Mouse (Mus musculus) forebrain, embryonic 12.5 days (tissue): ENCODE data around the gene Myo18a. TPM values are rescaled to one million over a fixed set of nuclear protein-coding genes. Genes with fewer than 3 reads are reported as not detected.

Experiments used
- ATAC-seq: fragments of 200-750 bp; cut with Nextera tagmentation; 2 replicates; pipeline ENCODE4 v1.8.0; 2017; ENCODE audit warnings: moderate TSS enrichment; ENCODE audit not compliant: low FRiP score
- H3K27ac ChIP-seq: fragments of 300-500 bp; sonication (generic); 2 replicates; pipeline ENCODE4 v1.5.1; 2016; ENCODE audit warnings: mild to moderate bottlenecking
- H3K27me3 ChIP-seq: fragments of 300-500 bp; sonication (generic); 2 replicates; pipeline ENCODE4 v1.6.1; 2016; ENCODE audit warnings: mild to moderate bottlenecking
- H3K36me3 ChIP-seq: fragments of 300-500 bp; sonication (generic); replicated peaks from 2 replicates; pipeline ENCODE4 v1.6.1; 2016; ENCODE audit warnings: mild to moderate bottlenecking
- H3K4me1 ChIP-seq: fragments of 300-500 bp; sonication (generic); 2 replicates; pipeline ENCODE4 v1.6.1; 2016
- H3K4me2 ChIP-seq: fragments of 300-500 bp; sonication (generic); 2 replicates; pipeline ENCODE4 v1.6.1; 2016; ENCODE audit warnings: mild to moderate bottlenecking, moderate library complexity
- H3K4me3 ChIP-seq: fragments of 300-500 bp; sonication (generic); replicated peaks from 2 replicates; pipeline ENCODE4 v1.5.1; 2016; ENCODE audit warnings: mild to moderate bottlenecking
- H3K9ac ChIP-seq: fragments of 300-500 bp; sonication (generic); 2 replicates; pipeline ENCODE4 v1.6.1; 2016; ENCODE audit warnings: mild to moderate bottlenecking
- H3K9me3 ChIP-seq: fragments of 300-500 bp; sonication (generic); 2 replicates; pipeline ENCODE4 v1.6.1; 2016
- WGBS: fragments of 180-500 bp; shearing (Covaris S2); methylation state at CpG from one replicate; pipeline ENCODE4 v1.1.7; 2016; 5-methylcytosine and 5-hydroxymethylcytosine counted together
- polyA plus RNA-seq: library from polyadenylated mRNA; unstranded; fragments of >200 nt; fragmentation: Nextera tagmentation; extraction: Ambion mirVana; gene quantifications from 2 replicates; pipeline ENCODE4 v1.2.1, GENCODE M21; 2016

Myo18a gene
- polyA plus RNA-seq, 1 experiment from 2014 or later, result 49.4 TPM

DNA sequence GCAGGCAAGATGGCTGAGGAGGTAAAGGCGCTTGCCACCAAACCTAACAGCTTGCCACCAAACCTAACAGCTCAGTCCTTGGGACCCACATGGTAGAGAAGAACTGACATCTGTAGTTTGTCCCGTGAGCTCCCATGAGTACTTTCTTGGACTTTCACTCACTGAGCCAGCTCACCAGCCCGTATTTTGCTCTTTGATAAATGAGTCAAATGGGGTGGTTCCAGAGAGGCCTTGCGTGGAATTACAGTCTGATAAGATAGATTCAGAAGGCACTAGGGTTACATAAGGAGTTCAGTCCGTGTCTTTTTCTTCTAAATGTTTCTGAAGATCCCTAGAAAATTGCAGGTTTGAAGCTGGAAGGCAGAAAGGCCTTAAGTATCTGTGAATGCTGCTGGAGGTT lies 10.5 kb upstream of the Myo18a start:
- WGBS, result 81% methylated on average over 5 of the region's 5 CpGs
- Histone ChIP-seq H3K27ac (no peak overlapping the region), H3K4me1 (no peaks in the 10 kb centered on the region), H3K27me3 (0 out of 2 replicates have a peak, but pooled peaks cover 3% of the 10 kb centered on the region), H3K9ac (no peak overlapping the region), H3K9me3 (no peaks in the 10 kb centered on the region), H3K36me3 (no peaks in the 10 kb centered on the region), H3K4me3 (no peak overlapping the region), H3K4me2 (no peak overlapping the region)
- ATAC-seq, result no peak

DNA sequence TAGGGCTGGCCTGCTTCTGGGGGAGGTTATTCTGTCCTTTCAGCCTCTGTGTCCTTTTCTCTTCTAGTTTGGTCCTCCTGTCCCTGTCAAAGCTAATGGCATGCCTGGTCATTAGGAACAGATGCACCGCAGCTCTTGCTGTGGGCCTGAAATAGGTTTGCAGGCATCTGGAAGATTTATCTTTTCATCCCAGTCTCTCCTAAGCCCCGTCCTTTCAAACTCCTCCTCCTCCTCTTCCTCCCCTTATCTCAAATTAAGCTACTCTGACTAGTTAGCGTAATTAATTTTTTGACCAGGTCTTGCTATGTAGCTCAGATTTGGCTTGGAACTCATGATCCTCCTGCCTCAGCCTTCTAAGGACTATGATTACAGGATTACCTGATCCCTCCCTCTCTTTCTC lies 9.6 kb upstream of the Myo18a start:
- peaks cover 4% of the 10 kb centered on the region; the same call in 1 of the 2 replicates for H3K4me1 ChIP-seq
- no peak overlapping the region for H3K27ac ChIP-seq
- no peaks in the 10 kb centered on the region for H3K36me3 ChIP-seq
- 83% methylated on average over 3 of the region's 3 CpGs for WGBS
- no peak overlapping the region for H3K4me2 ChIP-seq
- no peaks in the 10 kb centered on the region for H3K9me3 ChIP-seq
- ATAC-seq, result no peak
- no peak overlapping the region for H3K4me3 ChIP-seq
- no peak overlapping the region for H3K9ac ChIP-seq
- peaks cover 7% of the 10 kb centered on the region; the same call in 1 of the 2 replicates for H3K27me3 ChIP-seq

DNA sequence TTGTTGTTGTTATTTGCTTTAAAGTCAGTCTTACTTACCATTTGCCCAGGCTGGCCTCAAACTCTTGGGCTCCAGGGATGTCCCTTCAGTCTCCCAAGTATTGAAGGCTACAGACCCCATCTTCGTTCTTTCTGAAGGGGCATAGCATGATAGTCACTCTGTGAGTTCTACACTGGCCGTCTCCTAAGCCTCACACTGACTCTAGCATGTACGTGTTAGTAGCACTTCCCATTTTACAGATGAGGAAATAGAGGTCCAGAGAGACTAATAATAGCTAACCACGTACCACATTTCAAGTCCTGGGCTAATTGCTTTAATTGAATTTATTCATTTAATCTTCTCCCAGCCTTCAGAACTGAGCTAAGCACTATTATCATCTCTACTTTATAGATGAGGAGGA lies 3.0 kb upstream of the Myo18a start:
- H3K27ac ChIP-seq, result no peak overlapping the region
- no peaks in the 10 kb centered on the region for H3K9me3 ChIP-seq
- H3K36me3 ChIP-seq, result no peaks in the 10 kb centered on the region
- no peak for ATAC-seq
- no peak overlapping the region for H3K4me2 ChIP-seq
- no peak overlapping the region for H3K9ac ChIP-seq
- peaks cover 24% of the 10 kb centered on the region for H3K4me1 ChIP-seq
- 88% methylated on average over 4 of the region's 4 CpGs for WGBS
- H3K27me3 ChIP-seq, result peaks cover 19% of the 10 kb centered on the region
- no peak overlapping the region for H3K4me3 ChIP-seq

DNA sequence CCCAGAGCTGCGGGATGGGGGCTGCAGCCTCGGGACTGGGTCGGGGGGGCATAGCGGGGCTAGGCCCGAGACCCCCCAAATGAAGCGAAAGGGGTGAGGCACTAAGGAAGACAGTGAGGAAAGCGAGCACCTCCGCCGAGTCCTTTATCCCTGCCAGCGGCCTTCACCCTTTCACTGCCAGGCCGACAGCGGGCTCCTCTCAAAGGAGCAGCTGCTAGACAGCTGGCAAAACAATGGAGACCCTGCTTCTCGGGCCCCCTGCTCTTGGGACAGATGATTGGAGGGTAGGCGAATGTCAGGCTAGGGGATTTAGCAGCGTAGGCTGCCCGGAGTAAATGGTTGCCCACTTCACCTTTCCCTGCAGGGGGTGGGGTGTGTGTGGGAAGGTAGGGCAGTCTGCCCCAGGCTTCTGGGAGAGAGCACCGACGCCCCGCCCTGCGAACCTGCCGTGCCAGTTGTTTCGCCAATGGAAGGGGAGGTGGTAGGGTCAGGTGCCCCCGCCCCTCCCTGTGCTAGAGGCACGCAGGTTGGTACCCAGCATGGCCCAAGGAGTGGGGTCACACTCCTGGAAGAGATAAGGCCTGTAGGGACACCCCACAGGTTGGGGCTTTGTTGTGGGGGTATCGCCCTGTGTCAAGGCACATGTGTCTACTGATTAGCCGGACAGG lies 761 bp downstream of the Myo18a start:
- ATAC-seq, result peak; percentile 73
- H3K9ac ChIP-seq, result peak overlapping the region; percentile 99
- peak overlapping the region; percentile 92 for H3K4me2 ChIP-seq
- H3K4me3 ChIP-seq, result peak overlapping the region; percentile 94
- peak overlapping the region; percentile 97 for H3K27ac ChIP-seq
- H3K4me1 ChIP-seq, result peaks cover 40% of the 10 kb centered on the region
- no peaks in the 10 kb centered on the region for H3K36me3 ChIP-seq
- no peaks in the 10 kb centered on the region for H3K9me3 ChIP-seq
- H3K27me3 ChIP-seq, result peaks cover 30% of the 10 kb centered on the region
- WGBS, result 4% methylated on average over 26 of the region's 26 CpGs

DNA sequence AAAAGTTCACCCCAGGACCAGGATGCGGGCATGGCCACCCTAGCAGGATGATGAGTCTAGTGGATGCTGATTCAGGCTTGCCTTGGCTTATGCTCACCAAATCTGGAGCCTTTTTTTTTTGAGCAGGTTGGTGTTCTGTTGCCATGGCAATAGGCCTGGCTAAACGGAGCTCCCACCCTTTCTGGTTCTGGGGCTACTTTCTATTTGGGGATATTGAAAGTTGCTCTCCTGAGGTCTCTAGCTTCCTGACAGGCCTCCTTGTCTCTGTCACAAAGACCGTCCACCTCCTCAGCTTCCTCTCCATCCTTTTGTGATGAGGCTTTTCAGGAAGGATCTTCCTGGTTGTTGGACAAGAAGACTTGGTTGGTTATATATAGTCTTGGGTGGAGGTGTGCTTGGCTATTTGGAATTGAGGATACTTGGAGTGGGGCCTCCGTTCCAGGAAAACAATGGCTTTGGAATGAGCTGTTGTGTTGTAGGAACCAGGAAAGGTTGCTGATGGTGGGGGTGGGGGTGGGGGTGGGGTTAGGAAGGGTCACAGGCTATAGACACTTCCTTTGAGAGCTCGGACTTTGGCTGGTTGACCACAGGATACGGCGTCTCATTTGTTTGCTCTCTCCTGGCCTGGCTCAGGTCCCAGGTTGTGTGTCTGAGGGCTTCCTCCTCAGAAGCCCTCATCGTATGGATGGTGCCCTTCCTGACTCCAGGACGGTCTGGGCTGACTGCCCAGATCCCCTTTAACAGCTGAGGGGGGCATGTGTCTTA lies 1.8 kb downstream of the Myo18a start:
- no peaks in the 10 kb centered on the region for H3K36me3 ChIP-seq
- peak overlapping the region; percentile 94 for H3K4me3 ChIP-seq
- ATAC-seq, result no peak
- peak overlapping the region; percentile 97; the same call in 1 of the 2 replicates for H3K27ac ChIP-seq
- WGBS, result 65% methylated on average over 9 of the region's 9 CpGs
- peaks cover 40% of the 10 kb centered on the region for H3K4me1 ChIP-seq
- H3K9ac ChIP-seq, result peak overlapping the region; percentile 99; the same call in 1 of the 2 replicates
- H3K4me2 ChIP-seq, result peak overlapping the region; percentile 92
- peaks cover 30% of the 10 kb centered on the region for H3K27me3 ChIP-seq
- no peaks in the 10 kb centered on the region for H3K9me3 ChIP-seq

DNA sequence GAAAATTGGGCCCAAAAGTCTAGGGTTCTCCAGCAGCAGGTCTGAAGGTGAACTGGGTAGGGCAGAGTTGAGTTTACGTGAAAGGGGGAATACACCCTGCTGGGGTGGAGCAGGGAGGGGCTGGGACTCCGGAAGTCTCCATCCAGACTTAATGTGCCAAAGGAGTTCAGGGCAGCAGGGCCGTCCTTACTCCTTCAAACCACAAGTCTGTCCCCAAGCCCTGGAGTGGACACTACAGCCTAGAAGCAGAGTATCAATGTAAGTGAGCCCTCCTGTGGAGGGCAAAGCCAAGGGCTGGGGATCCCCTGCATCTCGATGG lies 2.4 kb downstream of the Myo18a start:
- no peak for ATAC-seq
- WGBS, result 60% methylated on average over 4 of the region's 4 CpGs
- Histone ChIP-seq H3K9me3 (no peaks in the 10 kb centered on the region), H3K27me3 (peaks cover 30% of the 10 kb centered on the region), H3K4me2 (peak overlapping the region; percentile 92), H3K4me1 (peaks cover 40% of the 10 kb centered on the region), H3K9ac (no peak overlapping the region), H3K27ac (no peak overlapping the region), H3K4me3 (no peak overlapping the region), H3K36me3 (no peaks in the 10 kb centered on the region)

DNA sequence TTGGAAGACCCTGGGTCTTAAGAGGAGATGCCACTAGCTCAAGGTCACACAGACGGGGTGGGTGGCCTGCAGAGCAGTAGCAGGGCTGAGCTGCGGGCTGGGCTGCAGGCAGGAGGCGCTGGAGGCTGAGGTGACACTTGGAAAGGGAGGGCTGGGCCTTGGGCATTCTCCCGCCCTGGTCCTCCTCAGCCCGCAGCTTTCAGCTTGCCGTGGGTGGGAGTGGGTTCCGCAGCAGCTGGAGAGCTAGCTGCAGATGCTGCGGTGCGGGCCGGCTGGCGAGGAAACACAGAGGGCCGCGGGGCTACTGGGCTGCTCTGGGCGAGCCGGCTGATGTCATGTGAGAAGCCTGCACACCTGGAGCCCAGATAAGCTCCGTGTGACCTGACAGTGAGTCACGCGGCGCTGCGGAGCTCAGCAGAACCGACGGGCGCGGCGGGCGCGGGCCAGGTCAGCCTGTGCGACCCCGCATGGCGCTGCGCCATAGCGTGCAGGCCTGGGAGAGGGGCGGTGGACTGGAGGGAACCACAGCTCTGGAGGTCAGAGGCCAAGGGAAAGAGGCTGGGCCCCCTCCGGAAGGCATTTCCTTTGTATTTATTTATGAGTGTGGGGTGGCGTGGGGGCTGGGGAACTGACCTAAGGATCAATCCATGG lies 3.4 kb downstream of the Myo18a start:
- no peaks in the 10 kb centered on the region for H3K36me3 ChIP-seq
- peak overlapping the region; percentile 53; the same call in 1 of the 2 replicates for H3K27ac ChIP-seq
- H3K9me3 ChIP-seq, result no peaks in the 10 kb centered on the region
- peak overlapping the region; percentile 65 for H3K9ac ChIP-seq
- 0 out of 2 replicates have a peak, but pooled peaks have one; percentile 19 for ATAC-seq
- peaks cover 40% of the 10 kb centered on the region for H3K4me1 ChIP-seq
- 2% methylated on average over 35 of the region's 35 CpGs for WGBS
- peak overlapping the region; percentile 35 for H3K4me3 ChIP-seq
- H3K4me2 ChIP-seq, result peak overlapping the region; percentile 70
- H3K27me3 ChIP-seq, result peaks cover 30% of the 10 kb centered on the region

DNA sequence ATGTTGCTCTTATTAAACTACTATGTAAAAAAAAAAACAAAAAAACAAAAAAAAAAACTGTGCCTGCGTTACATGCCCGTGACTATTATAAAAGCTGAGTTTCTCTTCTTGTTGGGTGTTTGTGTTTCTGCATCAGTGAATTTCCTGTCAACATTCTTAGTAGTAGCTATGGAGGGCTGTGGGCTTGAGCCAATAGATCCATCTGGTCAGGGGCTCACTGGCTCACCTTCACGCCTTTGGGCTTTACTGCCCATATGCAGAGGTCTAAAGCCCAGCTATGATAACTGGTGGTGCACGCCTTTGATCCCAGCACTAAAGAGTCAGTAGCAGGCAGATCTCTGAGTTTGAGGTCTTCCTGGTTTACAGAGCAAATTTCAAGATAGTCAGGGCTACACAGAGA lies 6.5 kb downstream of the Myo18a start:
- no peaks in the 10 kb centered on the region for H3K36me3 ChIP-seq
- no peaks in the 10 kb centered on the region for H3K9me3 ChIP-seq
- no peak overlapping the region for H3K27ac ChIP-seq
- peaks cover 27% of the 10 kb centered on the region for H3K4me1 ChIP-seq
- no peak overlapping the region for H3K9ac ChIP-seq
- no peak overlapping the region for H3K4me3 ChIP-seq
- WGBS, result 86% methylated on average over 4 of the region's 4 CpGs
- no peak for ATAC-seq
- H3K4me2 ChIP-seq, result no peak overlapping the region
- peaks cover 16% of the 10 kb centered on the region; the same call in 1 of the 2 replicates for H3K27me3 ChIP-seq

DNA sequence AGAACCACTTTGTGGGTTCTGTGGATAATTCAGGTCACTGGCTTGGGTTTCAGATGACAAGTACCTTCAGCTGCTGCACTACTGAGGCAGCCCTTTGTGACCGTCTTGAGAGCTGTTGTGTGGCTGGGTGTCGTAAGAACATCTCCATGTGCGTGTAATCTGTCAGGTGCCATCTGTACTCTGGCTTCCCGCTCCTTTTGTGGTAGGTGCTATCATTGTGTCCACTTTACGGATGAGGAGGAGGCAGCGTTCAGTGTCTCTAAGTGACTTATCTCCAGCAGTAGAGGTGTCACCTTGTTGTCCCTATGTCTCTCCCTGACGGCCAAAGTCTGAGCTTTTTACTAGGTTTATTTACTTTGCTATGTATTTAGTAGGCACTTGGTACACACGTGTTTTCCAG lies 7.3 kb downstream of the Myo18a start:
- peaks cover 13% of the 10 kb centered on the region; the same call in 1 of the 2 replicates for H3K27me3 ChIP-seq
- H3K27ac ChIP-seq, result no peak overlapping the region
- H3K4me3 ChIP-seq, result no peak overlapping the region
- H3K9me3 ChIP-seq, result no peaks in the 10 kb centered on the region
- no peak overlapping the region for H3K9ac ChIP-seq
- 91% methylated on average over 8 of the region's 8 CpGs for WGBS
- H3K4me2 ChIP-seq, result no peak overlapping the region
- ATAC-seq, result no peak
- no peaks in the 10 kb centered on the region for H3K36me3 ChIP-seq
- H3K4me1 ChIP-seq, result peaks cover 18% of the 10 kb centered on the region

DNA sequence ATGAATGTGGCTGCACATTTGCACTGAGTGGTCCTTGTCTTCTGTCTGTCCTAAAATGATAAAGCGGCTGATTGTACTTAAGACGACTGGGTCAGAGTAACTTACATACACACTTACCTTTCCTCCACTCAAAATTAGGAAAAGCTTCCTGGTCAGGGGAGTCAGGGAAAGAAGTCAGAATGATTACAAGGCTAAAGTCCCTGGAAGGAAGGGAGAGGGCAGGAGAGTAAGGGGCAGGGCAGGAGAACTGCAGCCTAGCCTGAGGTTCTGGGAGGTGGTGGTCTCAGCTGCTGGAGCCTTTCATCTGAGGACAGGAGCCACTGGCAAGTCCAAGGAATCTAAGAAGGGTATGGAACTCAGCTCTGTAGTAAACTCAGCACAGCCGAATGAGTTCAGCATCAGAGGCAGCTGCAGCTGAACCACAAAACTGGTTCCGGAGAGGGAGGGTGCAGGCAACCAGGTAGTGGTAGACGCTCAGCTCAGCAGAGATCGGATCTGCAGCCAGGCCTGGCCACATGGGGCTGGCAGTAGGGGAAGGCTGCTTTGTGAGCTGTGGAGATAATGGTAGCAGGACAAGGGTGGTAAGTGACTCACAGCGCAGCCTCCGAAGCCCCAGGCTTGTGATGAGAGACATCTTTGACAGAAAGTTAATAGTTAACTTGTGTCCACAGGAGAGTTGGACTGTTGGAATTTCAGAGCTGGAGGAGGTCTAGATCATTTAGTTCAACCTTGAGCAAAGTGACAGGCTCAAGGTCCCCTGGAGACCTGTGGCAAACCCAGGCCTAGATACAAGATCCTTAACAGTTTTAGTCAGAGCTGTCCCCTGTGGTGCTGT lies 9.1 kb downstream of the Myo18a start:
- no peak for ATAC-seq
- H3K36me3 ChIP-seq, result peaks cover 3% of the 10 kb centered on the region

DNA sequence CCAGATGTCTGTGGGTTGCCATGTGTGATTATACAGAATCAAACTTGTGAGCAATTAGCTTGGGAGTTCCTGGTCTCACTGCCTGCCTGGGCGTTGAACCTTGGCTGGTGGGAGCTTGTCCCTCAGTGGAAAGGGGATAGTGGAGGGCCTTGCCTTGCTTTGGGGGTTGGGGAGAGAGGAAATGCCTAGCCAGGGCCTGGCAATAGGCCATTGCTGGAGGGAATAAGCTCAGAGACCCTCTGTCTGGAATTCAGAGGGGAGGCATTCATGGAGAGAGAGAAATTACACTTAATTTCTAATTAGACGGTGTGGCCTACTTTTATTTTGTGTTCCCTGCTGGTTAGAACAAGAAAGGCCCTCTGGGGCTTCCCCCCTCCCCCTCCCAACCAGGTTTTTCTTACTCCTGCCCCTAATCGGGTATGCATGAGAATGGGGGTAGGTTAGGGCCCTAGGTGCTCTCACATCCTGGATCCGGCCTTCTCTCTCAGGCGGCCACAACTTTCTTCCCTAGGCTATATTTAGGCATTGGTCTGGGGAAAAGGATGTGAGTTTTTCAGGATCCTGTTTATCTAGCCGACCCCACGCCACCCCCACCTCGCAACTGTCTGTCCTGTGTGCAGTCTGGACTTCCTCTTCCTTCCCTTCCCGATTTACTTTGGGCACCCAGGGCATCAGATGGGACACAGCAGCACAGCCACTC lies 12.8 kb downstream of the Myo18a start:
- Histone ChIP-seq H3K36me3 (peaks cover 24% of the 10 kb centered on the region), H3K9ac (no peak overlapping the region), H3K4me3 (no peak overlapping the region), H3K4me2 (no peak overlapping the region), H3K4me1 (peaks cover 13% of the 10 kb centered on the region), H3K27ac (peak overlapping the region; percentile 42; the same call in 1 of the 2 replicates), H3K27me3 (no peaks in the 10 kb centered on the region), H3K9me3 (no peaks in the 10 kb centered on the region)
- 45% methylated on average over 9 of the region's 9 CpGs for WGBS
- no peak for ATAC-seq

More for the DNA sequence above, 9.1 kb downstream of the Myo18a start:
- no peak overlapping the region for H3K4me3 ChIP-seq
- no peak overlapping the region for H3K9ac ChIP-seq
- peaks cover 10% of the 10 kb centered on the region for H3K4me1 ChIP-seq
- no peaks in the 10 kb centered on the region for H3K9me3 ChIP-seq
- H3K4me2 ChIP-seq, result no peak overlapping the region
- WGBS, result 73% methylated on average over 8 of the region's 8 CpGs
- no peak overlapping the region for H3K27ac ChIP-seq
- H3K27me3 ChIP-seq, result no peaks in the 10 kb centered on the region
